Mouse (Mus musculus) liver, adult 2 months (tissue): Measurements from ENCODE around the gene Gm21976. TPM values are rescaled to one million over a fixed set of nuclear protein-coding genes. Genes with fewer than 3 reads are reported as not detected.

Experiments
- DNase-seq: peaks from one replicate; pipeline ENCODE4 v3.0.0-alpha.2; 2011; ENCODE audit warnings: low read depth, low spot score; ENCODE audit errors: extremely low read depth
- H3K27ac ChIP-seq: fragments of 200-500 bp; replicated peaks from 2 replicates; pipeline ENCODE4 v1.5.1; 2012; ENCODE audit warnings: low read depth, mild to moderate bottlenecking, control low read depth, inconsistent platforms, low read length; ENCODE audit not compliant: insufficient read depth
- H3K27me3 ChIP-seq: fragments of 200-500 bp; 2 replicates; pipeline ENCODE4 v1.6.1; 2012; ENCODE audit warnings: mild to moderate bottlenecking, moderate library complexity, low read length, inconsistent platforms; ENCODE audit not compliant: control insufficient read depth, insufficient read depth
- H3K36me3 ChIP-seq: fragments of 200-500 bp; 2 replicates; pipeline ENCODE4 v1.6.1; 2012; ENCODE audit warnings: low read length, inconsistent platforms; ENCODE audit not compliant: control insufficient read depth, insufficient read depth
- H3K4me1 ChIP-seq: fragments of 200-500 bp; 2 replicates; pipeline ENCODE4 v1.6.1; 2011; ENCODE audit warnings: low read length; ENCODE audit not compliant: control insufficient read depth, insufficient read depth
- H3K4me3 ChIP-seq: fragments of 200-500 bp; 2 replicates; pipeline ENCODE4 v1.5.1; 2011; ENCODE audit warnings: low read depth, mild to moderate bottlenecking, control low read depth, low read length, moderate library complexity; ENCODE audit not compliant: insufficient read depth
- H3K79me2 ChIP-seq: fragments of 200-500 bp; 2 replicates; pipeline ENCODE4 v1.6.1; 2012; ENCODE audit warnings: inconsistent platforms, mild to moderate bottlenecking, low read length, moderate library complexity; ENCODE audit not compliant: control insufficient read depth, insufficient read depth
- H3K9ac ChIP-seq: fragments of 200-500 bp; 2 replicates; pipeline ENCODE4 v1.6.1; 2012; ENCODE audit warnings: low read depth, mild to moderate bottlenecking, control low read depth, inconsistent platforms, low read length
- CTCF ChIP-seq: fragments of 200-500 bp; IDR thresholded peaks from 2 replicates; pipeline ENCODE4 v1.5.1; 2011; ENCODE audit warnings: low read depth, low read length, control low read depth
- POLR2A ChIP-seq: fragments of 200-500 bp; IDR thresholded peaks from 2 replicates; pipeline ENCODE4 v1.6.1; 2011; ENCODE audit warnings: low read length, control low read depth; ENCODE audit not compliant: insufficient read depth; ENCODE audit errors: extremely low read depth
- WGBS: fragments of 180-500 bp; shearing (Covaris S2); methylation state at CpG from one replicate; pipeline ENCODE4 v1.1.7; 2018; 5-methylcytosine and 5-hydroxymethylcytosine counted together
- polyA plus RNA-seq: library from polyadenylated mRNA; depleted of rRNA; stranded (reverse); fragments of >200 nt; gene quantifications from 2 replicates; pipeline ENCODE4 v1.2.3, GENCODE M21; 2012; rRNA removed
- total RNA-seq: library from RNA; depleted of rRNA; stranded (reverse); fragments of >200 nt; gene quantifications from 2 replicates; pipeline ENCODE4 v1.2.3, GENCODE M21; 2014; rRNA removed

Gene Gm21976
- total and polyA plus RNA-seq, 2 experiments: not detected

GRCm38 (mm10) chr13:98355559-98356111, 75.9 kb downstream of the Gm21976 start:
- H3K79me2 ChIP-seq: no peaks in the 10 kb centered on the region
- no peaks in the 10 kb centered on the region for H3K36me3 ChIP-seq
- TF ChIP-seq CTCF (no peak), POLR2A (no peak)
- peaks cover 4% of the 10 kb centered on the region; the same call in 1 of the 2 replicates for H3K4me1 ChIP-seq
- no peak overlapping the region for H3K9ac ChIP-seq
- DNase-seq: no peak
- WGBS: 2% methylated on average over 80 of the region's 81 CpGs
- no peak overlapping the region; the same call in 1 of the 2 replicates for H3K4me3 ChIP-seq
- H3K27me3 ChIP-seq: peaks cover 53% of the 10 kb centered on the region
- H3K27ac ChIP-seq: no peak overlapping the region

- WGBS: 12% methylated on average over 9 of the region's 9 CpGs
- Histone ChIP-seq H3K27me3 (peaks cover 59% of the 10 kb centered on the region), H3K9ac (no peak overlapping the region)
Measured at GRCm38 (mm10) chr13:98356176-98356972, 76.7 kb downstream of the Gm21976 start.

More at GRCm38 (mm10) chr13:98356176-98356972, 76.7 kb downstream of the Gm21976 start:
- no peak for DNase-seq
- Histone ChIP-seq H3K4me1 (peaks cover 4% of the 10 kb centered on the region; the same call in 1 of the 2 replicates), H3K79me2 (no peaks in the 10 kb centered on the region), H3K4me3 (no peak overlapping the region), H3K27ac (no peak overlapping the region), H3K36me3 (no peaks in the 10 kb centered on the region)
- TF ChIP-seq CTCF (no peak), POLR2A (no peak)

Other genes starting within 250 kb of the Gm21976 start
- gene Arhgef28, start 73.4 kb upstream of the Gm21976 start, total RNA-seq: 0.07 and 0.37 TPM in 2 replicates
- 0.20 TPM in 1 of 2 replicates, not detected in the other for gene Arhgef28, start 73.4 kb upstream of the Gm21976 start, polyA plus RNA-seq
- gene Utp15, start 16.8 kb upstream of the Gm21976 start, total RNA-seq: 6.4 and 7.7 TPM in 2 replicates
- 2.4 and 2.5 TPM in 2 replicates for gene Utp15, start 16.8 kb upstream of the Gm21976 start, polyA plus RNA-seq
- gene Ankra2, start 16.8 kb upstream of the Gm21976 start, total RNA-seq: 11.1 and 12.8 TPM in 2 replicates
- gene Ankra2, start 16.8 kb upstream of the Gm21976 start, polyA plus RNA-seq: 6.1 and 6.4 TPM in 2 replicates
- gene Btf3, start 37.1 kb downstream of the Gm21976 start, total RNA-seq: 233 and 247 TPM in 2 replicates
- gene Btf3, start 37.1 kb downstream of the Gm21976 start, polyA plus RNA-seq: 67.6 and 73.3 TPM in 2 replicates
- gene Foxd1, start 74.4 kb downstream of the Gm21976 start, total RNA-seq: not detected in 2 replicates
- gene Foxd1, start 74.4 kb downstream of the Gm21976 start, polyA plus RNA-seq: not detected in 2 replicates
- 0.37 and 0.81 TPM in 2 replicates for gene Gm10320, start 212.1 kb downstream of the Gm21976 start, total RNA-seq
- gene Gm10320, start 212.1 kb downstream of the Gm21976 start, polyA plus RNA-seq: 0.70 and 0.75 TPM in 2 replicates